29 mouse cellular contexts compared by ENCODE assay signal in the genomic region with DNA sequence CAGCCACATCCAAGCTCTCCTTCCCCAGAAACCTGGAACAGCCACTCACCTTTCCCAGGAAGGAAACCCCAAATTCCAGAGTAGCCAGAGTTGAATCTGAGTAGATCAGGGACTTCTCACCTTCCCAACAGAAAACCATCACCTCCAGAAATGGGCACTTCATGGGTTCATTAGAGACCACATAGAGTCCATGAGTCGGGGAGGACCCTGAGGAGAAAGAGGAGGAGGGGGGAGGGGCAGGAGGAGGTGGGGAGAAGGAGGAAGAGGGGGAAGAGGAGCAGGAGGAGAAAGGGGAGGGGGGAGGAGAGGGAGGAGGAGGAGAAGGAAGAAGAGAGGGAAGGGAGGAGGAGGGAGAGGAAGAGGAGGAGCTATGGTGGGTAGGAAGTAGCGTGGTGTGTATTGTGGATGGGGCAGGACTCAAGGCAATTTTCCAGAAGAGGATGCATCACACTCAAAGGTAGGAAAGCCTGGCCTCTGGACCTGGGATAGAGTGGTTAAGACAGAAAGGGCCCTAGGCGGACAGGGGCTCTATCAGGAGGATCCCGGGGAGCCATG. TPM values are rescaled to one million over a fixed set of nuclear protein-coding genes. Genes with fewer than 3 reads are reported as not detected.
"Had no signal": no experiment of that assay in that cellular context is flagged by ENCODE, and none has a peak within 500 bp of the region (broad histone marks: within the 10 kb centered on the region; RNA-seq: fewer than 3 reads in every experiment).

No protein-coding gene starts in this region.

- H3K4me3 ChIP-seq: heart, adult 2 months; heart, embryonic 13.5 days; heart, embryonic 15.5 days; hindbrain, embryonic 13.5 days; hindbrain, embryonic 15.5 days; layer of hippocampus, adult 2 months; left cerebral cortex, adult 2 months; limb, embryonic 10.5 days; limb, embryonic 12.5 days; liver, embryonic 13.5 days; liver, embryonic 15.5 days had no signal

- H3K27me3 ChIP-seq: heart, embryonic 15.5 days; hindbrain, embryonic 15.5 days; limb, embryonic 12.5 days; liver, embryonic 13.5 days; liver, embryonic 15.5 days had no signal

- H3K9me3 ChIP-seq: heart, embryonic 13.5 days; heart, embryonic 15.5 days; hindbrain, embryonic 13.5 days; hindbrain, embryonic 15.5 days; limb, embryonic 10.5 days; limb, embryonic 12.5 days; liver, embryonic 13.5 days; liver, embryonic 15.5 days had no signal

- DNase-seq: gastrocnemius, postnatal 14 days; gastrocnemius, postnatal 36 days; heart, adult 11 months; heart, adult 2 months; heart, postnatal 14 days; heart, postnatal 36 days; kidney, adult 11 months; kidney, adult 2 months; kidney, postnatal 10 days; kidney, postnatal 25 days; kidney, postnatal 4 days; liver; liver, embryonic 13.5 days had no signal

- H3K4me1 ChIP-seq: hindbrain, embryonic 13.5 days; hindbrain, embryonic 15.5 days had no signal

- H3K9ac ChIP-seq: heart, embryonic 13.5 days; heart, embryonic 15.5 days; hindbrain, embryonic 13.5 days; hindbrain, embryonic 15.5 days; limb, embryonic 12.5 days; liver, embryonic 13.5 days; liver, embryonic 15.5 days had no signal

- H3K27ac ChIP-seq: heart, adult 2 months; heart, embryonic 13.5 days; heart, embryonic 15.5 days; hindbrain, embryonic 13.5 days; hindbrain, embryonic 15.5 days; hindbrain, postnatal 0 days; layer of hippocampus, adult 2 months; left cerebral cortex, adult 2 months; limb, embryonic 12.5 days; liver, embryonic 13.5 days; liver, embryonic 15.5 days had no signal

- H3K36me3 ChIP-seq: heart, embryonic 13.5 days; heart, embryonic 15.5 days; hindbrain, embryonic 13.5 days; hindbrain, embryonic 15.5 days; limb, embryonic 10.5 days; limb, embryonic 12.5 days; liver, embryonic 13.5 days; liver, embryonic 15.5 days had no signal

RNA-seq across cellular contexts. Expression of a gene that starts 3.7 kb away (rescaled TPM):
- total RNA-seq: gastrocnemius, adult 8-10 months; heart, adult 2 months; heart, postnatal 14 days; layer of hippocampus, postnatal 25 days had no signal
- polyA plus RNA-seq: heart, postnatal 0 days; intestine, embryonic 14.5 days; kidney, embryonic 14.5 days; limb, embryonic 10.5 days; liver, embryonic 13.5 days had no signal

RNA-seq across cellular contexts. Expression of a gene that starts 25.3 kb away (rescaled TPM):
- total RNA-seq: layer of hippocampus, postnatal 10 days; layer of hippocampus, postnatal 25 days had no signal

RNA-seq across cellular contexts. Expression of a gene that starts 40.7 kb away (rescaled TPM):
- total RNA-seq: heart, postnatal 36 days; layer of hippocampus, adult 2 months; layer of hippocampus, postnatal 25 days had no signal
